Mouse (Mus musculus) urinary bladder, postnatal 10 days (tissue): ENCODE data around the gene Timm17a.

Source experiments
- DNase-seq: peaks from one replicate; pipeline ENCODE4 v3.0.0; 2022; ENCODE audit warnings: low spot score

Gene Timm17a

DNA sequence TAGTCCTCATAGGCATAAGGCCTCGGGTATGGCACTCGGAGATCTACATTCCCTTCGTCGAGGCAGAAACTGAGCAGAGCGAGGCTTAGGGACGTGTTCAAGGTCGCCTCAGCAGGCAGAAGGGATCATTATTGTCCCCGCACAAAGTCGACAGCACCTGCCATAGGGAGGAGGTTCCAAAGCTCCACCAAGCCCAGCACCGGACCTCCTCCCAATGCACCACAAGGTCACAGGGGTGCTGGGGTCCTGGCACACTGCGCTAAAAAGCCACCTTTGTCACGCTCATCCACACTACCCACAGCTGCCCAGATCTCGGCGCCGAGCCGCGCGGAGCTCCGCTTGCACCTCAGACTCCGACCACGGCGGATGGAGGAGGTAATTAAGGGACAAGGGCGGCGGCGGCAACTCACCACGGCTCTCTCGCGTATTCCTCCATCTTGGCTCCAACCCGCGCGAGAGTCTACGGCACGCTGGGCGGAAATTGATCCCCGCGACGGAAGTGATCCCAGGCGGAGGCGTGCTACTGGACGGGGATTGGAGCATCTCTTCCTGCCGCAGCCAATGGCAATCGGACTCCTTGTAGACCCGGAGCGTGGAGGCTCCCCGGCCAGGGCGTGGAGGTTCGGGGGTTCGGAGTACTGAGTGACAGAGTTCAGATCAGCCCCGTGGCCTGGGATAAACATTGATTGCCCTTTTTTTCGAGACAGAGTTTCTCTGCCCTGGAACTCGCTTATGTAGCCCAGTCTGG lies at the start of gene Timm17a:
Gene Timm17a (minus strand): TSS at position 495 of the 748 bp plus-strand sequence.
- DNase-seq: peak; percentile 77

DNA sequence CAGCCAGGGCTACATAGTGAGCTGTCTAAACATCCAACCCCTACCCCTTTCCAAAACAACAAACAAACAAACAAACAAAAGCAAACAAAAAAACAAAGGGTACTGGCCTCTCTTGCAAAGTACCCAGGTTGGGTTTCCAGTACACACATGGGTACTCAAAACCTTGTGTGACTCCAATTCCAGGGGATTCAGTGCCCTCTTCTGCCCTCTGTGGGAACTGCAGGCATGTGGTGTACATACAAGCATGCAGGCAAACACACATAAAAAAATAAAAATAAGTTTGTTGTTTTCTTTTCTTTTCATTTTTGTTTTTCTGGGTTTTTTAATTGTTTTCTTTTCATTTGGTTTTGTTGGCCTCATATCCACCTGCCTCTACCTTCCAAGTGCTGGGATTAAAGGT lies 48.5 kb upstream of the Timm17a start:
- no peak for DNase-seq

DNA sequence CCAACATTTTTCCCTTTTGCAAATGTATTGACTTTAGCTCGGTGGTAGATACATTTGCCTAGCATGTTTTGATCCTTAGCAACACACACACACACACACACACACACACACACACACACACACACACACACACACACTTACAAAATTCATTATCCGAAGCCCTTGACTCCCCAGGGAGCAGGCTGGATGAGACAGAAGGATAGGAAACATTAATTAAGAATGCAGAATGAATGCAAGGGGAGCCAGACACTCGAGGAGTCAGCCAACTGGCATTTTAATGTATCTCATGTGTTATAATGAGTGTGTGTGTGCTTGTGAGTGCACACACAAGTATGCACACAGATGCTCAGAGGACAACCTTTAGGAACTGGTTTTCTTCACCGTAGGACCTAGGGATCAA lies 47.9 kb upstream of the Timm17a start:
- DNase-seq: no peak

DNA sequence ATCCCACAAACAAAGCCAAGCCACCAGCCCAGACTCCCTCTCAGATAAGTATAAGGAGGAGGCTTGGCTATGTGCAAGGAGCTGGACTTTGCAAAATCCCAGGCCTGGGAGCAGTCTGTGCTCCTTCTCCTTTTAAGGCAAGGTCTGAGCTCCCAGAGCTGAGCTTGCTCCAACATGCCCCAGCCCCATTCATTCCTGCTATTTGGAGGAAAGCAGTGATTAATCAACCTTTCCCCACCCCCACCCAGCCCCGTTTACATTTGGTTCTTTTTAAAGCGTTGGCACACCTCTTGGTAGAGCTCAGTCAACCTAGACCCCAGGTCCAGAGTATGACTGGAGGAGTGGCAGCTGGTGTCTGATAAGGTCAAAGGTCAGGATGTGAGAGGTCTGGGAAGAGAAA lies 45.5 kb upstream of the Timm17a start:
- DNase-seq: no peak

DNA sequence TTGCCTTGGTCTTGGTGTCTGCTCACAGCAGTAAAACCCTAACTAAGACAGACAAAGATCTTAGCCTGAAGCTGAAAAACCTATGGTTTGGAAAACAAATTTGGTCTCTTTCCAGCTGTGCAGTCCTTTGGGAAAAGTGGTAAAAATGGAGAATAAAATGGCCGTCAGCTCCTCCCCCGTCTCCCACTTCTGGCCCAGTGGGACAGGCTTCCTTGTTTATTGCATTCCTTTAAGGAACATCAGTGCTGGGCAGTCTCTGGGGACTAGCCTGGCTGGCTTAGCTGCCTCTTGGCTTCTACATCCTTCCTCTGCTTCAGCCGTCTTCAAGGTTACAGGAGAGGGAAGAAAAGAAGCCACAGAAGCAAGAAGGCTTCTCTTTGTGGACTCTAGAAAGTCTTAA lies 38.4 kb upstream of the Timm17a start:
- no peak for DNase-seq

DNA sequence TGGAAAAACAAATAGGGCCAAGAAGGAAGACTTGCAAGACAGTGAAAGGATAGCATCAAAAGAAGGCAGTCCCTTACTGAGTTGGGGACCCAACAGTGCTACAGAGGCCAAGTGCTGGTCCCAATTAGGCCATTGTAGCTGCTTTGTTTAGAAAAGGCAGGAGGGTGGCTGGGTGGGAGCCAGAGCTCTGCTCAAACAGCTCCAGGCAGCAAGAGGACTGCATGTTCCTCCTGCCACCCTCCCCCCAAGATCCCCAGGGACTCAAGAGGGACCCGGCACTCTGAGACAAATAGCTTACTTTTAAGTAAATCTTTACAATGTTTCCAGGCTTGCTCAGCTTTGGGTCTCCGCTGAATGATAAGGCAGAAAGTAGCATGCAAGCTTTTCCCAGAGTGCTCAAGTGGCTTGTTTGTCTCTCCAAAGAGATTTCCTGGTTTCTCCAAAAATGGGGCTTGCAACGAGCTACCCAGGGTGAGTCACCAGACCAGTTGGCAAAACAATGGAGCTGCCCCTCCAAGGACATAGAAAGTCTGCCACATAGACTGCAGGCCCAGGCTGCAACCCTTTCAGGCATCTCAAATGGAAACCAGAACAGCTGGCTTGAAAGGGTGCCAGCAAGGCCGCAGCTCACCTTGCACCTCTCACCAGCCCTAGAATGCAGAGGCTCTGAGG lies 34.1 kb upstream of the Timm17a start:
- DNase-seq: no peak

DNA sequence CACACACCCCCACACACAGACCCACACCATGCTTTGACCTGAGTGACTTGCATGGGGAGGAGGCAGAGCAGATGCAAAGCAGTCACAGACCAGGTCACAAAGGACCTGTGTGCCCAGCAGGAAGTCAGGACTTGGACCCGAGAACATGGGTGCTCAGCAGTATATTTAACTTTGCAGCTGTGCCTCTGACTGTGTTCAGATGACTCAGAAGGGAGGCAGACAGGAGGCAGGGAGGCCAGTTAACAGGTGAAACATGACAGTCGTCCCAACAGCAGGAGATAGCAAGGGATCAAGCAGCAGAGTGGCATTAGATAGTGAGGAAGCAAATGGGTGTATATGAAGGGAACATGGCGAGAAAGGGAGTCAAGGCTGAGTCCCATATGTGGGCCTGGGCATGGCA lies 33.3 kb upstream of the Timm17a start:
- DNase-seq: no peak

DNA sequence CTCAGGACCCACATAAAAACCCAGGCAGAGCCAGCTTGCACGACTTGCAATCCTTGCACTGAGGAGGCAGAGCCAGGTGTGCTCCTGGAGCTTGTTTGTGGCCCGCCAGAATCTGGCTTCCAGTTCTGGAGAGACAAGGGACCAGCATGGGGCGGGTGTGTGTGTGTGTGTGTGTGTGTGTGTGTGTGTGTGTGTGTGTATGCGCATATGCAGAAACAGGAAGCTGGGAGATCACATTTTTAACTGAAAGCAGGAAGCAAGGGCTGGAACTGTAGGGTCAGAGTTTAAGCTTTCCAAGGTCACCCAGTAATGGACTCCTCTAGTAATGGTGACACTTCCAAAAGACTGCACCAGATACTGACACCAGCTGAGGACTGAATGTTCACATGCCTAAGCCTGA lies 30.4 kb upstream of the Timm17a start:
- no peak for DNase-seq

DNA sequence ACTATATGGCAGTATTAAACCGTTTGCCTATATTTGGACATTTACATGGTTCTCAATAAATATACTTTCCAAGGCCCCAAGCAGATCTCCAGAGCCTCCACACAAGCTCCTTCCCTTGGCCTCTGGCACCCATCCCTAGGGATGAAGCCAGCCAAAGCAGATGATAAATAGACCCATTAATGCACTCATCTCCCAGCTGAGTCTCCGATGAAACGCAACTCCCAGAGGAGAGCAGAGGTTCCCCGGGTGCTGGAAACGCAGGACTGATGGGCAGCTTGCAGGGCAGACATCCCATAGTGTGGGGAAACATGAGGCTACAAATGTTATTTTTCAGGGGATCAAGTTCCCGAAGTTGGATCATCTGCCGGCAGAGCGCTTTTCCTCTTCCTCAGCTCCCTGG lies 28.4 kb upstream of the Timm17a start:
- DNase-seq: no peak

DNA sequence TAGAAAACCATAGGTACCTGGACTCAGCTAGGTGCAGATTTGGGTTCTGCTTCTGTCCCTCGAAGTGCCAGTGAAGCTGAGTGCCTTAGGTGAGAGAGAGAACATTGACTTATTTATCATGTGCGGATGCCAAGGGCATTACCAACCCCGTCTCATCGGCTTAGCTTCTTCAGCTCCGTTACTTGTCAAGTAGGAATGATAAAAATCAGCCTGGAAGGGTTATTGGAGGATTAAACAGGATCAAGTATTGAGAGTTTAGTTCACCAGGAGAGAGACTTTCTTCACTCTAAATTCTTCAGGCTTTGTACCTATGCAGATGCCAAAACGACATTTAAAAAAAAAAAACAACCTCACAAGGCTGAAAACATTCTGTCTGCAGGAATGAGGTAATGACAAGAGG lies 17.0 kb upstream of the Timm17a start:
- DNase-seq: no peak

DNA sequence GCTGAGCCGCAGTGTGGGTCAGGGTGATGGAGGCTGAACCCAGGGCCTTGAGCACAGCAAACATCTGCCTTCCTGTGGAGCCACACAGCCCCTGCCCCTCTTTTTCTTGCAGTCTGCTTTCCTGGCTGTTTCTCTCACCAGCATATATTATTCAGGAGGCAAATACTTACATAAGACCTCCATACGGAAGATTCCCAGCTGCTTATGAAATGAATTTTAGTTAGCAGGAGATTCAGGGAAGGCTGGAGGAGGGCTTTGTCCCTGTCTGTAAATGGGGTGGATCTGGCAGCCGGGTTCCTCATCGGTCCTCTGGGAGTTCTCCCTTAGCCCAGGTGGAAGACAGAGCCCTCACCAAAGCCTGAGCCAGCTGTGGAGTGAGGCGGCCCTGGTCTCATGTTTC lies 14.8 kb upstream of the Timm17a start:
- no peak for DNase-seq

DNA sequence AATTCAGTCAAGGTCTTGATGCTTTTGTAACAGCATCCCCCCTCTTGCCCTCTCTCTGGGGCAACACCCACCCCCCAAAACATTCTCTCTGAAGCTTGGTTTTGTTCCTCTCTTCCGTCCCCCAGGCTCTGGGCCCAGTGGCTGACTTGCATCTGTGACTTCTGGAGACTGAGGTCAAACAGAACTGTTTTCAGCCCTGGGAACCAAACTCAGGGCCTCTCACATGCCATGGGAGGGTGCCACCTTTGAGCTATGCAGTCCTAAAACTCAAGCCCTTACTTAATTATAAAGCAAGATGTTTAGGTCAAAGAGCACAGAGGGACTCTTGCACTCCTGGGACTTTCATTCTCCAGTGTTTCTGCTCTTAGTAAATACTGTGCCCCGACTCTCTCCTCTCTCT lies 12.4 kb upstream of the Timm17a start:
- DNase-seq: no peak

DNA sequence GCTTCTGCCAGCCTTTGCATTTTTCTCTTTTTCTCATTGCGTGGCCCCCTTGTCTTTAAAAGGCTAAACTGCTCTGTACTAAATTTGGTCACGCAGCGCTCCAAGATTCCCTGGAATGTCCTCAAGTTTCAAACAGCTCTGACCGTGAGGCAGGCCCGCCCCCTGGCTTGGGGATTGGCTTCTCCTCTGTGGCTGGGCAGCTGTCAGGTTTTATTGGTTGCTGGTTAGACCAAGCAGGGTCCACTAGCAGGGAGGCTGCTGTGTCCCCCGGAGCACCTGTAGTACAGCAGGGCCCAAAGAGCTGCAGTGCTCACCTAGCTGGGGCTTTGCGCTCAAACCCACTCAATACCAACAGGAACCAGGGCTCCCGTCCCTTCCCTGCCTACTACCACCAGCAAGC lies 11.0 kb upstream of the Timm17a start, which contains the start of gene Lmod1:
Gene Lmod1 (plus strand): TSS at position 237 of the 400 bp plus-strand sequence.
- DNase-seq: no peak

DNA sequence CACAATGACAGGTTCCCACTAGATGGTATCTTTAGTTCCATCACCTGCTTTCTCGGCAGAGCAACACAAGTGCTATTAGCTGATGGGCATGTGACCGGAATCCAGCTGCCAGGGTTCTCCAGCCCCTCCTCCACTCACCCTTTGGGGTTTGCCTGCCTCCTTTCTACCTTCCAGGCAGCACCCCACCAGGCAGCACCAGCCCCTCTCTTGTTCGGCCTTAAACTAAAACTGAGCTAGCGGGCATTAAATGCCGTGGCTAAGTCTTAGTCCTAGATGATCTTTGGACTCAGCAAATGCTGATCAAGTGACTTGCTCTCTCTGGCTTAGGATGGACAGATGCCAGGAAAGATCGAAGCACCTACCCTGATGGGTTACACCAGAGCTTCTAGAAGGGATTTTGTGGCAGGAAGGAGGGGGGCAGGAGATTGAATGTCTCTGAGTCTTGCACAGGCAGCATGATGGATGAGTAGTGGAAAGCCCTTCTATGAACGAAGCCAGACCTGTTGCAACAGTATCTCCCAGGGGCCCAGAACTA lies 9.9 kb upstream of the Timm17a start:
- no peak for DNase-seq

DNA sequence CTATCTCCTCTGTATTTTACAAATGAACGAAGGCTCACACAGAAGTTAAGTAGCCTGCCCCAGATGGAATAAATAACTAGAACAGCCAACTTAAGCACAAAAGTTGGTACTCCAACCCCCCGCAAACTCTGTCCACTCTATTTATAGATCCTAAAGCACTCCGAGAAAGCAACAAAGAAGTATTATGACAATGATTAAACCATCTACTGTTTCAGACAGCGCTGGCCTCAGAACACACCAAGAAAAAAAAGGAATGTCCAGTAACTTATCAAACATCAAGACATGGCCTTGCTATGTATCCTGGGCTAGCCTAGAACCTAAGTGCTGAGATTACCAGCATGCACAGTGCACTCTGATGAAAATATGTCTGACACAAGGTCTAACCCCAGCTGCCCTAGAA lies 1.4 kb downstream of the Timm17a start:
- DNase-seq: no peak

DNA sequence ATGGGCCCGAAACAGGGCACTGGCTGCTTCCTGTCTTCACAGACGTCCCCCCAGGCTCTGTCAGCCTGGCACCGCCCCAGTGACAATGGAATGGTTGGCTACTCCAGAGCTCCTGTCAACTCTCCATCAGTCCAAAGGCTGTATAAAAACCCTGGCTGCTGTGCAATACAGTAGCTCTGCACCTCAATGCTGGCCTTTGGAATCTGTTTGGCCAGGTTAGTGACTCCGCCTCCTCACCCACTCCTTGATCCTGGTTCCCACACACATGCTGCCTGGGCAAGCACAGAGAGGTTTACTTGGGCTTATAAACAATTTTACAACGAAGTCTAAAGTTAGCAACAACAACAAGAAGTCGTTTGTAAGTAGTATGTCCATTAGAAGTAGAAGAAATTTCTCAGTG lies 2.2 kb downstream of the Timm17a start:
- no peak for DNase-seq

DNA sequence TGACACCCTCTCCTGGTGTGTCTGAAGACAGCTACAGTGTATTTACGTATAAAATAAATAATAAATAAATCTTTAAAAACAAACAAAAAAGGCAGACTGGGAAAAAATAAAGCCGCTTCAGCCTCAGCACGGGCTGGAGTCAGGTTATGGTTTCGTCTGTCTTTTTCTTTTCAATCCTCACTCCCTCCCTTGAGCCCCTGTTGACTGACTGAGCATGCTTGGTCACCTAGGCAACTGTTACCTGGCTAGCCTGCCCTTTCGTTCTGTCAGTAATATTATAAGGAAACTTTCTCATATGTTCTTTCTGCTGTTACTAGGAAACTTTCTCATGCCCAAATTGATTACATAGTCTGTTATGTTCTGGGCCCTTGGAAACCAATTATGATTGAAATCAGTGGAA lies 22.7 kb downstream of the Timm17a start:
- DNase-seq: no peak

DNA sequence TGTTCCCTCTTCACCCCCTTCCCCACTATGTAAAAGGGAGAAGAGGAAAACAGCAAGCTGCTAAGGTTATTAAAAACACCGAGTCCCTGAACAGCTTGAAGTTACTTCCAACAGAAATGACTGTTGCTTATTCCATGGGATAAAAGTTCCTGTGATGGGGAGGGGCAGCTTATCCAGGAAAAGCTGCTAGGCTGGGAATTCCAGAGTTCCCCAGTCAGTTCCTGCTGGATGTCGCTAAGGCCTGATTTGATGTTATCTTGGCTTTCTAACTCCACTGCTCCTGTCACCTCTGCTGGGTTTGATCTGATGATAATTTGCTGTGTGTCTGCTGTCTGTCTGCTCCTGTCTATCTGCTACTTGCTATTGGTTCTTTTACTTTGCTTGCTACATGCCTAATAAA lies 27.3 kb downstream of the Timm17a start:
- DNase-seq: no peak

DNA sequence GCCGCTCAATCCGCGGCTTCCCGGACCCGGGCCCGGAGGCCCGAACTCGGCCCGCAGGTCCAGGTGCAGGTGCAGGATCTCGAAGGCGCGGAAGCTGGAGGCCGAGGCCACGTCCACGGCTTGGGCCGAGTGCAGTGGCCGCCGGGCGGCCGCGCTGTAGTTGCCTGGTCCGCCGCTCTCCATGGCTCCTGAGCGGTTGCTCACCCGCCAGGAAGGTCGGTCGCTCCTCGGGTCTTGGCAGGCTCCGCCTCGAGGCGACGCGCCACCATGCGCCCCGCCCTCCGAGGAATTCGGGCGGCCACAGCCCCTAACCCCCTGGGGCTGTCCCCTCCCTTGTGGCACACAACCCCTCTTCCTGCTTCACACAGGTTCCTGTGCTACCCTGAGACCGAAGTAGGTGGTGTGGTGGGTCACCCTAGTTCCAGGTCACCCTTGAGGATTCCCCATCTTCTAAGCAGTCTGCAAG lies 29.7 kb downstream of the Timm17a start, which contains the start of gene Rnpep:
Gene Rnpep (minus strand): TSS at position 259 of the 466 bp plus-strand sequence.
- DNase-seq: no peak

DNA sequence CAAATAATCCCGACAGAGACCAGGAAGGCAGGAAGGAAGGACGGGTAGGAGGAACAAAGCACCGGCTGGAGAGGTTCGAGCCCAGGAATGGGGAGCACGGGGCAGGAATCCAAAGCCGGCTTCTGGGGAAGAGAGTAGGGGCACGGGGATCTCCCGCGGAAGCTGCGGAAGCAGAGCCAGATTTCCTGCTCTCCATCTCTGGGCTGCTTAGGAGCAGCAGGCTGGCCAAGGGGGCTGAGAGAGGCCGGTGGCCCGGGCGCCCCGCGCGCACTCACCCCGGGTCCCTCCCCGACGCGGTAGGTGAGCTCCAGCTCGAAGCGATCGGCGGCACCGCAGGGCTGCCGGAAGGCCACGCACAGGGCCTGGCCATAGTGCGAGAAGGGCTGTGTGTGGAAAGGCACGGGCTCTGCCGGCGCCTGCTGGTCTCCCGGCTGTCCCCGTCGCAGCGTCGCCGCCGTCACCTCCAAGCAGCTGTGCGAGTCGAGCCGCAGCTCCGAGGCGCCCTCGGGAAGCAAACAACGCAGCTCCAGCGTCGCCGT lies 30.2 kb downstream of the Timm17a start:
- no peak for DNase-seq

DNA sequence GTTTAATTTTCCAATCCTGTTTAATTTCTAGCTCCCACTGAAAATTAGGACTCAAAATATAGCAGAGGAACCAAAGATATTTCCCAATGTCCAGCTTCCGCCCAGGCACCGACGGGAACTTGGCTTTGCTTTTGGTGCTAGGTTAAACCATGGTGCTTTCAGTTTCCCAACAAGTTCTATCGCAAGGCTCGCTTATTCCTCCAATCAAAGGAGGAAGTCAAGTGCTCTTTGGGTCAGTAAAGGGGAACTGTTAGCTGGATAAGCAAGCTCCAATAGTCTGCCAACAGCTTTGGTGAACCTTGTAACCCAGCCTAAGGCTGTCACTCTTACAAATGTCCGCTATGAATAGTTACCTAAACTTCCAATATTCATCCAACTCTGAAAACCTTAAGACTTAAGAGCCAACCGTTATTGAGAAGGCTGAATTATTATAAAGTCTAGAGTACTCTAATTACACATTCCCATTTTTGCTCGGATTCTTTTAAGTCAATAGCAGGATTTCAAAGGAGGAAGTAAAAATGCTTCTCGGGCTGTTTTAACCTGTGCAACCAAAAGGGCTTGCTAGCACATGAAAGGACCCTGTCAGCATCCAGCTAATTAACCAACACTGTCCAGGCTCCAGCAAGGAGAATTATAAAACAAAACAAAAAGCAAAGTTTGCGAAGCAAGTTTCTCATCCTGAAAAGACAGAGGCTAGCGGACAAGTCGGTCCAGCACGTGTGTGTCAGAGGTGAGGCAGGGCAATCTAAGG lies 30.9 kb downstream of the Timm17a start:
- no peak for DNase-seq

DNA sequence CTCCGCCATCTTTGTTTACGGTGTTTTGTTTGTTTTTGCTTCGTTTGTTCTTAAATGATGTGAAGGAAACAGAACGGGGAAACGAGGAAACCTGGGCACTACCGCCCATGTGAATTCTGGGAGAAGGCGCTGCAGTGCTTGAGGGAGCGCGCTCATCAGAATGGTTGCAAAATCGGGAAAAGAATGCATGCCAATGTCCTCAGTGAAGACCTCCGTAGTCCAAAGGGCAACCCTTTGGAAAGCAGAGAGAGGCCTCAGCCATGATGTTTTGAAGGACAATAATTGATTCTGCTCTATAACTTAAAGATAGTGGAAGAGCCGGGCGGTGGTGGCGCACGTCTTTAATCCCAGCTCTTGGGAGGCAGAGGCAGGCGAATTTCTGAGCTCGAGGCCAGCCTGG lies 31.7 kb downstream of the Timm17a start:
- DNase-seq: no peak
